Mouse (Mus musculus): Measurements from ENCODE around the gene Myom1. TPM values are rescaled to one million over a fixed set of nuclear protein-coding genes. Genes with fewer than 3 reads are reported as not detected.

Gene Myom1
- polyA plus RNA-seq, 1 experiment from 2014 or later: 5.5 TPM

DNA sequence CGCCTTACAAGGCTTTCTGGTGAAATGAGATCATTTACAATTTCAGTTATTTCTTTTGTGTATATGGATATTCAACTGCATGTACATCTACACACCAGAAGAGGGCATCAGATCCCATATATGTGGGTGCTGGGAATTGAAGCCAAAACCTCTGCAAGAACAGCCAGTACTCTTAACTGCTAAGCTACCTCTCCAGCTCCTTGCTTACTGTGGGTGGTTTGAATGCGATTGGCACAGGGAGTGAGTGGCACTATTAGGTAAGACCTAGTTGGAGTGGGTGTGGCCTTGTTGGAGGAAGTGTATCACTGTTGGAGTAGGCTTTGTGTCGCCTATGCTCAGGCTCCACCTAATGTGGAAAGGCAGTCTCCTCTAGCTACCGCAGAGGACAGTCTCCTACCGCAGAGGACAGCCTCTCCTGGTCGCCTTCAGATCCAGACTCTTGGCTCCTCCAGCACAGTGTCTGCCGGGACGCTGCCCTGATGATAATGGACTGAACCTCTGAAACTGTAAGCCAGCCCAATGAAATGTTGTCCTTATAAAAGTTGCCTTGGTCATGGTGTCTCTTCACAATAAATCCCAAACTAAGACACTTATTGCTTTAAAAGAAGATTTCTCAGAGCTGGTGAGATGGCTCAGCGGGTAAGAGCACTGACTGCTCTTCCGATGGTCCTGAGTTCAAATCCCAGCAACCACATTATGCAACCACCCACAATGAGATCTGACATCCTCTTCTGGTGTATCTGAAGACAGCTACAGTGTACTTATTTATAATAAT, 1.9 kb downstream of the Myom1 start:
- H3K27me3 ChIP-seq: no peaks in the 10 kb centered on the region
- WGBS: 93% methylated on average over 10 of the region's 10 CpGs
- no peak overlapping the region for H3K27ac ChIP-seq
- 0 out of 2 replicates have a peak, but pooled peaks cover 3% of the 10 kb centered on the region for H3K9me3 ChIP-seq
- H3K4me1 ChIP-seq: peaks cover 24% of the 10 kb centered on the region
- H3K4me2 ChIP-seq: no peak overlapping the region
- ATAC-seq (ENCODE audit: insufficient number of reproducible peaks, insufficient read depth, low FRiP score, low TSS enrichment, low read depth): no peak
- H3K4me3 ChIP-seq: no peak overlapping the region
- H3K9ac ChIP-seq: no peak overlapping the region
- H3K36me3 ChIP-seq: no peaks in the 10 kb centered on the region

- H3K27me3 ChIP-seq: no peaks in the 10 kb centered on the region
- no peak overlapping the region for H3K4me3 ChIP-seq
- ATAC-seq (ENCODE audit: insufficient number of reproducible peaks, insufficient read depth, low FRiP score, low TSS enrichment, low read depth): no peak
- 83% methylated on average over 5 of the region's 5 CpGs for WGBS
- 0 out of 2 replicates have a peak, but pooled peaks cover 3% of the 10 kb centered on the region for H3K9me3 ChIP-seq
- H3K27ac ChIP-seq: no peak overlapping the region
- no peak overlapping the region for H3K9ac ChIP-seq
- no peak overlapping the region for H3K4me2 ChIP-seq
- H3K36me3 ChIP-seq: no peaks in the 10 kb centered on the region
- peaks cover 10% of the 10 kb centered on the region for H3K4me1 ChIP-seq
Measured at GRCm38 (mm10) chr17:71006976-71007375, 4.5 kb downstream of the Myom1 start.

DNA sequence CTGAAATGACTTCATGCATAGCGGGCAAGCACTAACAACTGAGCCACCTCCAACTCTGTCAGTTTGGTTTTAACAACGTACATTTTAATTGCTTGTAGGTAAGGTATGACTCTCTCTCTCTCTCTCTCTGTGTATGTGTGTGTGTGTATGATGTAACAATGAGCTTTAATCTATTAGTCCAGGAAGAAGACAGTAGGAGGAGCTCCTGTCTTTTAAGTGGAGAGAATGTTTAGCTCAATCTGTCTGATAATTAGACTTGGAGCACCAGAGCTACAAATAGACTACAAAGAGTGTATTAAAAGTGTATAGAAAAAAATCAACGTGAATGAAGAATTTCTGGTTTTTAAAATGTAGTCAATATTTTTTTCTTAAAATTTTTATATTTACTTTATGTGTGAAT, 6.2 kb downstream of the Myom1 start:
- no peaks in the 10 kb centered on the region for H3K27me3 ChIP-seq
- no peak overlapping the region for H3K4me2 ChIP-seq
- H3K27ac ChIP-seq: no peak overlapping the region
- peaks cover 3% of the 10 kb centered on the region; the same call in 1 of the 2 replicates for H3K4me1 ChIP-seq
- H3K9me3 ChIP-seq: 0 out of 2 replicates have a peak, but pooled peaks cover 3% of the 10 kb centered on the region
- no peak for ATAC-seq (ENCODE audit: insufficient number of reproducible peaks, insufficient read depth, low FRiP score, low TSS enrichment, low read depth)
- no peak overlapping the region for H3K4me3 ChIP-seq
- H3K36me3 ChIP-seq: no peaks in the 10 kb centered on the region
- WGBS: 82% methylated on average over 3 of the region's 3 CpGs
- no peak overlapping the region for H3K9ac ChIP-seq

- Histone ChIP-seq H3K9me3 (no peaks in the 10 kb centered on the region), H3K9ac (no peak overlapping the region), H3K4me1 (0 out of 2 replicates have a peak, but pooled peaks cover 2% of the 10 kb centered on the region), H3K4me2 (no peak overlapping the region), H3K27me3 (no peaks in the 10 kb centered on the region), H3K4me3 (no peak overlapping the region), H3K36me3 (no peaks in the 10 kb centered on the region), H3K27ac (no peak overlapping the region)
- 71% methylated on average over 1 of the region's 1 CpGs for WGBS
- no peak for ATAC-seq (ENCODE audit: insufficient number of reproducible peaks, insufficient read depth, low FRiP score, low TSS enrichment, low read depth)
Measured at GRCm38 (mm10) chr17:71009751-71010150, 7.3 kb downstream of the Myom1 start.

- ATAC-seq (ENCODE audit: insufficient number of reproducible peaks, insufficient read depth, low FRiP score, low TSS enrichment, low read depth): no peak
- Histone ChIP-seq H3K4me3 (no peak overlapping the region), H3K9ac (no peak overlapping the region), H3K4me1 (0 out of 2 replicates have a peak, but pooled peaks cover 6% of the 10 kb centered on the region), H3K36me3 (no peaks in the 10 kb centered on the region), H3K27ac (no peak overlapping the region), H3K9me3 (no peaks in the 10 kb centered on the region), H3K27me3 (no peaks in the 10 kb centered on the region), H3K4me2 (no peak overlapping the region)
- WGBS: 62% methylated on average over 7 of the region's 7 CpGs
Measured at GRCm38 (mm10) chr17:71010646-71011242, 8.3 kb downstream of the Myom1 start.

GRCm38 (mm10) chr17:71011931-71012662, 9.7 kb downstream of the Myom1 start:
- no peak overlapping the region for H3K27ac ChIP-seq
- no peaks in the 10 kb centered on the region for H3K27me3 ChIP-seq
- no peak overlapping the region for H3K9ac ChIP-seq
- no peak overlapping the region for H3K4me3 ChIP-seq
- 84% methylated on average over 9 of the region's 9 CpGs for WGBS
- H3K36me3 ChIP-seq: no peaks in the 10 kb centered on the region
- H3K4me2 ChIP-seq: no peak overlapping the region
- H3K4me1 ChIP-seq: 0 out of 2 replicates have a peak, but pooled peaks cover 6% of the 10 kb centered on the region
- ATAC-seq (ENCODE audit: insufficient number of reproducible peaks, insufficient read depth, low FRiP score, low TSS enrichment, low read depth): no peak
- no peaks in the 10 kb centered on the region for H3K9me3 ChIP-seq

DNA sequence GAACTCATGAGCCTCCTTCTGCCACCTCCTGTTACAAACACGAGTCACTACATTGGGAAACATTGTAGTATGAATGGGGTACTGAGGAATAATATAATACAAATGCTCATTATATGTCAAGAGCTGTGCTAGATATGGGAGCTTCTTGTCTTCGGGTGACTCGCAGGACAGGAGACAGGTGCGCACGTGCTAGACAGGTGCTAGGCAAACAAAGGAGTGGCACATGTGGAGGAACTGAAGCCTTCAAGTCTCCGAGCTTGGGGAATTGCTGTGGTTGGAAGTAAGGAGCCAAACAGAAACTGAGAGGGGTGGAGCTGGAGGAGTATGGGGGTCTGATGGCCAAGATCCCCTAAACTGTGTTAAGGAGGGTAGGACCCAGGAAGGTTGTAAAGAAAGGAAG, 10.7 kb downstream of the Myom1 start:
- Histone ChIP-seq H3K9ac (no peak overlapping the region), H3K4me2 (no peak overlapping the region), H3K4me1 (0 out of 2 replicates have a peak, but pooled peaks cover 6% of the 10 kb centered on the region), H3K36me3 (no peaks in the 10 kb centered on the region), H3K27me3 (no peaks in the 10 kb centered on the region), H3K9me3 (no peaks in the 10 kb centered on the region), H3K4me3 (no peak overlapping the region), H3K27ac (no peak overlapping the region)
- ATAC-seq (ENCODE audit: insufficient number of reproducible peaks, insufficient read depth, low FRiP score, low TSS enrichment, low read depth): no peak
- 86% methylated on average over 6 of the region's 6 CpGs for WGBS

DNA sequence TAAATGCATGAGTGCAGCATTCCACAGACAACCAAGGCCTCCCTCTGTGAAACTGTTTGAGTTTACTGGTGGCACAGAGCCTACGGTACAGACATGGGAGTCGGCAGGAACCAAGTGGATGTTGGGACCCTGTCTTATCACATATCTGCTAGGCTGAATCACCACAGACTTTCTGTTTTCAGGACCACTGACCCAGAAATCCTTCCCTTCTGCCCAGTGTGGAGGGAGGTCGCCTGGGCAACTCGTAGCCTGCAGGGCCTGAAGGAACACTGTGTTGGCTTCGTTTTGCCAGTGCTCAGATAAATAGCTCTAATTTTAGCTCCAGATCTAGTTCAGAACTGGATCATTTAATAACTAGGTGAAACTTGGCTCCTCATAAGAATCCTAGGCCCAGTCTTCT, 12.5 kb downstream of the Myom1 start:
- no peaks in the 10 kb centered on the region for H3K27me3 ChIP-seq
- peaks cover 17% of the 10 kb centered on the region for H3K4me1 ChIP-seq
- 51% methylated on average over 5 of the region's 5 CpGs for WGBS
- H3K9ac ChIP-seq: no peak overlapping the region
- no peak overlapping the region for H3K27ac ChIP-seq
- no peak overlapping the region for H3K4me3 ChIP-seq
- no peak overlapping the region for H3K4me2 ChIP-seq
- no peaks in the 10 kb centered on the region for H3K9me3 ChIP-seq
- no peak for ATAC-seq (ENCODE audit: insufficient number of reproducible peaks, insufficient read depth, low FRiP score, low TSS enrichment, low read depth)
- H3K36me3 ChIP-seq: no peaks in the 10 kb centered on the region

- no peaks in the 10 kb centered on the region for H3K9me3 ChIP-seq
- H3K4me2 ChIP-seq: no peak overlapping the region
- ATAC-seq (ENCODE audit: insufficient number of reproducible peaks, insufficient read depth, low FRiP score, low TSS enrichment, low read depth): no peak
- WGBS: 95% methylated on average over 4 of the region's 4 CpGs
- no peaks in the 10 kb centered on the region for H3K27me3 ChIP-seq
- H3K4me3 ChIP-seq: no peak overlapping the region
- H3K27ac ChIP-seq: no peak overlapping the region
- peaks cover 19% of the 10 kb centered on the region for H3K4me1 ChIP-seq
- H3K36me3 ChIP-seq: no peaks in the 10 kb centered on the region
- H3K9ac ChIP-seq: no peak overlapping the region
Measured at GRCm38 (mm10) chr17:71017457-71017998, 15.1 kb downstream of the Myom1 start.

DNA sequence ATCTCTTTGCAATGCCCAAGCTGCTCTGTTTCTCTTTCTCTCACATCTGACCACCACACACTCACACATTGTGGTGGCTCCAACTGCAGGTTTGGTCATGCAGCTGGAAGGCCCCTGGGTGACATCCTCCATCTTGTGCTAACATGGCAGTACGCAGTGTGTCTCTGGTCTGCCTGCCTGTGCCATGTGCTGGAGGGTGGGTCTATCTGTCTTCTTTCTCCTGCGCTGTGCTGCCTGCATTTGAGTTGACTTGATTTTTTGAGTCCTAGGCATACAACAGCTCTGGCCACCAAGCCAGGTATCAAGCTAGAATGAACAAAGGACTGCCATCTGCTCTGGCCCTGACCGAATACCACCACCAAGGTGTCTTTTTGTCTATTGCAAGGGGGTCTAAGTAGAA, 15.7 kb downstream of the Myom1 start:
- Histone ChIP-seq H3K4me1 (peaks cover 25% of the 10 kb centered on the region), H3K9me3 (no peaks in the 10 kb centered on the region), H3K9ac (no peak overlapping the region), H3K4me3 (no peak overlapping the region), H3K4me2 (no peak overlapping the region), H3K27me3 (no peaks in the 10 kb centered on the region), H3K27ac (no peak overlapping the region), H3K36me3 (no peaks in the 10 kb centered on the region)
- 92% methylated on average over 3 of the region's 3 CpGs for WGBS
- ATAC-seq (ENCODE audit: insufficient number of reproducible peaks, insufficient read depth, low FRiP score, low TSS enrichment, low read depth): no peak

DNA sequence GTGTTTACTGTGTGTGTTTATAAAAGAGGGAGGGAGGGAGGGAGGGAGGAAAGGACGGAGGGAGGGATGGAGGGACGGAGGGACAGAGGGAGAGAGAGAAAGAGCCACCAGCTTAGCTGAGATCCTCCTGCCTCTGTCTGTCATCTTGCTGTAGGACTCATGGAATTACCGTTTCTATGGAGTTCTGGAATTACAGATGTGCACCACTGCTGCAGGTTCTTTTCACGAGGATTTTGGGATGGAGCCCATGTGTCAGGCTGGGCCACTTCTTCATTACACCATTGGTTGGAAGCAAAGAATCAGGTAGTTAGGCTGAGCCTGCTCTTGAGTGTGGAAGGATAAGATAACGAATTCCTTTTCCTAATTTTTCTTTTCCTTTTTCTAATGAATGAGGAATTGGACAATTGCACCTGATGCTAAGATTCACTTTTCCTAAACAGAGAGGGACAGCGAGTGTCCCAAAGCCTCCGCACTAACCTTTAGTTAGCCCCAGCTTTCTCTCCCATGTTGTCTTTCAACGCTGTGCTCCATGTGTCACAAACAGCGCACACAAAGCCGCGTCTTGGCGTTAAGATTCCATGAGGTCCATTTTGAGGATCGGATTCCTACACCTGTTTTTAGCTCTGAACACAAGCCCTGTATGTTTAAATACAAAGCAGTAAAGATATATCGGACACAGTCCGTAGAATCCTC, 16.3 kb downstream of the Myom1 start:
- H3K36me3 ChIP-seq: no peaks in the 10 kb centered on the region
- 81% methylated on average over 15 of the region's 15 CpGs for WGBS
- H3K4me3 ChIP-seq: no peak overlapping the region
- H3K9ac ChIP-seq: no peak overlapping the region
- H3K4me2 ChIP-seq: no peak overlapping the region
- no peaks in the 10 kb centered on the region for H3K27me3 ChIP-seq
- ATAC-seq (ENCODE audit: insufficient number of reproducible peaks, insufficient read depth, low FRiP score, low TSS enrichment, low read depth): no peak
- no peaks in the 10 kb centered on the region for H3K9me3 ChIP-seq
- H3K4me1 ChIP-seq: peaks cover 25% of the 10 kb centered on the region
- H3K27ac ChIP-seq: no peak overlapping the region
